Mouse (Mus musculus) gastrocnemius, adult 8-10 months (tissue): ENCODE data around the gene Eef1akmt1. TPM values are rescaled to one million over a fixed set of nuclear protein-coding genes. Genes with fewer than 3 reads are reported as not detected.

ENCODE experiments used
- DNase-seq, 2 experiments: peaks; one replicate each; pipeline ENCODE4 v3.0.0; 2022; ENCODE audit warnings: low spot score in 2 of 2
- total RNA-seq, 4 experiments: library from RNA; stranded (reverse); gene quantifications; 2 replicates each; pipeline ENCODE4 v1.2.4; 2022

Eef1akmt1 gene
- total RNA-seq, 4 experiments from 2014 or later: 43.7 to 52.2 (median 47.1) TPM

GRCm38 (mm10) chr14:57546557-57547021 is 24.8 kb downstream of the Eef1akmt1 start:
- no peak for DNase-seq

GRCm38 (mm10) chr14:57546131-57546530 is 25.3 kb downstream of the Eef1akmt1 start:
- no peak for DNase-seq

GRCm38 (mm10) chr14:57545526-57545925 is 25.9 kb downstream of the Eef1akmt1 start:
- no peak for DNase-seq

- DNase-seq: no peak
Measured at GRCm38 (mm10) chr14:57543420-57544039, 27.9 kb downstream of the Eef1akmt1 start.

GRCm38 (mm10) chr14:57542231-57542630 is 29.2 kb downstream of the Eef1akmt1 start:
- DNase-seq: no peak

- DNase-seq: no peak
Measured at GRCm38 (mm10) chr14:57540683-57541082, 30.7 kb downstream of the Eef1akmt1 start.

- no peak for DNase-seq
Measured at GRCm38 (mm10) chr14:57537261-57538015, 34.0 kb downstream of the Eef1akmt1 start.

GRCm38 (mm10) chr14:57536820-57537219 is 34.6 kb downstream of the Eef1akmt1 start:
- DNase-seq: no peak

- DNase-seq: no peak
Measured at GRCm38 (mm10) chr14:57535646-57536045, 35.8 kb downstream of the Eef1akmt1 start.

GRCm38 (mm10) chr14:57534961-57535360 is 36.5 kb downstream of the Eef1akmt1 start:
- peak; percentile 60 to 69 for DNase-seq

GRCm38 (mm10) chr14:57534346-57534745 is 37.1 kb downstream of the Eef1akmt1 start:
- DNase-seq: no peak

- no peak for DNase-seq
Measured at GRCm38 (mm10) chr14:57533841-57534240, 37.6 kb downstream of the Eef1akmt1 start.

GRCm38 (mm10) chr14:57533214-57533613 is 38.2 kb downstream of the Eef1akmt1 start:
- DNase-seq: no peak

GRCm38 (mm10) chr14:57532577-57532976 is 38.8 kb downstream of the Eef1akmt1 start:
- no peak for DNase-seq

- DNase-seq: no peak
Measured at GRCm38 (mm10) chr14:57529786-57530515, 41.5 kb downstream of the Eef1akmt1 start.

- DNase-seq: peak in 1 of 2 experiments; percentile 31
Measured at GRCm38 (mm10) chr14:57529086-57529785, 42.2 kb downstream of the Eef1akmt1 start.

GRCm38 (mm10) chr14:57527598-57527997 is 43.8 kb downstream of the Eef1akmt1 start:
- DNase-seq: no peak

GRCm38 (mm10) chr14:57527122-57527521 is 44.3 kb downstream of the Eef1akmt1 start:
- no peak for DNase-seq

- DNase-seq: no peak
Measured at GRCm38 (mm10) chr14:57526050-57526623, 45.3 kb downstream of the Eef1akmt1 start.

GRCm38 (mm10) chr14:57525388-57526049 is 45.9 kb downstream of the Eef1akmt1 start:
- peak; percentile 28 to 48 for DNase-seq
